Mouse (Mus musculus) C2C12 (cell line): ENCODE results near the gene Pnpla3. TPM values are rescaled to one million over a fixed set of nuclear protein-coding genes. Genes with fewer than 3 reads are reported as not detected.
A peak's percentile ranks its signal among the peaks of the same experiment; 100 is the strongest.

Experiments used
- H3K27me3 ChIP-seq: one replicate; pipeline ENCODE4 v1.6.1; 2011; ENCODE audit not compliant: control insufficient read depth, insufficient read depth, insufficient read length
- H3K36me3 ChIP-seq: one replicate; pipeline ENCODE4 v1.6.1; 2011; ENCODE audit not compliant: control insufficient read depth, insufficient read depth
- H3K4me3 ChIP-seq: one replicate; pipeline ENCODE4 v1.5.1; 2011; ENCODE audit warnings: mild to moderate bottlenecking, control low read depth; ENCODE audit not compliant: poor library complexity, insufficient read depth, severe bottlenecking
- H3K79me2 ChIP-seq: one replicate; pipeline ENCODE4 v1.6.1; 2011; ENCODE audit not compliant: control insufficient read depth, insufficient read depth
- H3K79me3 ChIP-seq: one replicate; pipeline ENCODE4 v1.6.1; 2011; ENCODE audit warnings: low read depth, control low read depth
- H3ac ChIP-seq: one replicate; pipeline ENCODE3; 2011; ENCODE audit warnings: low read depth; ENCODE audit not compliant: control insufficient read depth, insufficient read length
- CEBPB ChIP-seq: IDR thresholded peaks from one replicate; pipeline ENCODE4 v1.6.1; 2011; ENCODE audit warnings: low read depth, mild to moderate bottlenecking, control low read depth, moderate library complexity
- CTCF ChIP-seq: IDR thresholded peaks from one replicate; pipeline ENCODE4 v1.5.1; 2011; ENCODE audit not compliant: control insufficient read depth, insufficient read depth, insufficient read length
- FOSL1 ChIP-seq: IDR thresholded peaks from one replicate; pipeline ENCODE4 v1.8.0; 2011; ENCODE audit warnings: mild to moderate bottlenecking, low read length; ENCODE audit not compliant: poor library complexity, insufficient read depth, severe bottlenecking
- MAX ChIP-seq: IDR thresholded peaks from one replicate; pipeline ENCODE4 v1.6.1; 2011; ENCODE audit warnings: mild to moderate bottlenecking, control low read depth
- MYOD1 ChIP-seq: IDR thresholded peaks from one replicate; pipeline ENCODE4 v1.6.1; 2011; ENCODE audit warnings: low read depth; ENCODE audit not compliant: control insufficient read depth, insufficient read length
- MYOG ChIP-seq: IDR thresholded peaks from one replicate; pipeline ENCODE4 v1.6.1; 2011; ENCODE audit not compliant: control insufficient read depth, insufficient read length; ENCODE audit errors: extremely low read depth
- USF1 ChIP-seq: IDR thresholded peaks from one replicate; pipeline ENCODE4 v1.6.1; 2011; ENCODE audit warnings: low read depth, mild to moderate bottlenecking, control low read depth, moderate library complexity
- microRNA-seq: library from miRNA; unstranded; fragments of <30 nt; microRNA quantifications from one replicate; pipeline ENCODE4, GENCODE M21; 2019; ENCODE audit warnings: borderline microRNAs expressed
- polyA plus RNA-seq: library from polyadenylated mRNA; unstranded; fragments of >200 nt; fragmentation: generic; extraction: Trizol; gene quantifications from one replicate; pipeline ENCODE4 v1.2.1, GENCODE M21; 2012; ENCODE audit warnings: missing spikeins

The Pnpla3 gene
- polyA plus RNA-seq, 1 experiment = not detected

GRCm38 (mm10) chr15:84234794-84235581 lies 67.4 kb downstream of the Pnpla3 start:
- TF ChIP-seq FOSL1 = no peak
- no peaks in the 10 kb centered on the region for H3K27me3 ChIP-seq
- peaks cover 79% of the 10 kb centered on the region for H3K79me2 ChIP-seq
- H3K4me3 ChIP-seq = no peak overlapping the region
- H3K36me3 ChIP-seq = peaks cover 45% of the 10 kb centered on the region
- peaks cover 67% of the 10 kb centered on the region for H3K79me3 ChIP-seq
- peak overlapping the region; percentile 51 for H3ac ChIP-seq

DNA sequence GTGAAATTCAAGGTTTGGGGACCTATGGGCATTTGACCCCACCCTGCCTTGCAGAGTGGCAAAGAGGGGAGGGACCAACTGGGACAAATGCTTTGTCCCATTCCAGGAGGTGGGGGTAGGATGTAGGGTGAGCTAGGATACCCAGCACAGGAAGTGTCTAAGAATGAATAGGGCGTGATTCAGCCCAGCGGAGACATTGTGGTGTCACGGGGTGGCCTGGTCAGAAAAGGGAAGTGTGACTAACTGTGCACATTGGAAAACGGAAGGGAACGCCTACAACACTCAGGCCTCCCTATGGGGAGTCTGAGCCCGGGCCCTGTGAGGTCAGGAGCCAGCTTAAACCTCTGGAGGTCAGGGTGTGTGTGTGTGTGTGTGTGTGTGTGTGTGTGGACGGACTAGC lies 68.0 kb downstream of the Pnpla3 start:
- TF ChIP-seq USF1 (peak; percentile 86), MAX (peak; percentile 89), CEBPB (no peak), FOSL1 (peak; percentile 82), MYOD1 (peak; percentile 60), CTCF (no peak), MYOG (no peak)
- Histone ChIP-seq H3K79me2 (peaks cover 85% of the 10 kb centered on the region), H3ac (no peak overlapping the region), H3K27me3 (no peaks in the 10 kb centered on the region), H3K4me3 (no peak overlapping the region), H3K79me3 (peaks cover 73% of the 10 kb centered on the region), H3K36me3 (peaks cover 49% of the 10 kb centered on the region)

Small RNA genes lying within 50 kb of the gene (microRNA-seq; reads per million reads assigned to microRNA genes)
- not detected for gene Mir6392

Other genes starting within 250 kb of the Pnpla3 start
- not detected for gene Efcab6, start 102.5 kb upstream of the Pnpla3 start, polyA plus RNA-seq
- not detected for gene Sult4a1, start 62.1 kb upstream of the Pnpla3 start, polyA plus RNA-seq
- gene Pnpla5, start 44.7 kb upstream of the Pnpla3 start, polyA plus RNA-seq = not detected
- gene Samm50, start 24.4 kb downstream of the Pnpla3 start, polyA plus RNA-seq = 123 TPM
- gene Parvb, start 64.2 kb downstream of the Pnpla3 start, polyA plus RNA-seq = 103 TPM
- 0.09 TPM for gene Parvg, start 156.2 kb downstream of the Pnpla3 start, polyA plus RNA-seq